Mouse (Mus musculus) embryonic facial prominence, embryonic 12.5 days (tissue): ENCODE data around the gene Crtc3. TPM values are rescaled to one million over a fixed set of nuclear protein-coding genes. Genes with fewer than 3 reads are reported as not detected.

Source experiments
- ATAC-seq: fragments of 200-750 bp; cut with Nextera tagmentation; 2 replicates; pipeline ENCODE4 v1.8.0; 2017; ENCODE audit not compliant: insufficient number of reproducible peaks, insufficient read depth, low FRiP score, low TSS enrichment
- H3K27ac ChIP-seq: fragments of 300-500 bp; sonication (generic); 2 replicates; pipeline ENCODE4 v1.5.1; 2016; ENCODE audit warnings: mild to moderate bottlenecking
- H3K27me3 ChIP-seq: fragments of 300-500 bp; sonication (generic); 2 replicates; pipeline ENCODE4 v1.6.1; 2016; ENCODE audit warnings: mild to moderate bottlenecking, moderate library complexity
- H3K36me3 ChIP-seq: fragments of 300-500 bp; sonication (generic); 2 replicates; pipeline ENCODE4 v1.6.1; 2016; ENCODE audit warnings: mild to moderate bottlenecking
- H3K4me1 ChIP-seq: fragments of 300-500 bp; sonication (generic); 2 replicates; pipeline ENCODE4 v1.6.1; 2016
- H3K4me2 ChIP-seq: fragments of 300-500 bp; sonication (generic); replicated peaks from 2 replicates; pipeline ENCODE4 v1.6.1; 2016; ENCODE audit warnings: mild to moderate bottlenecking, moderate library complexity
- H3K4me3 ChIP-seq: fragments of 300-500 bp; sonication (generic); 2 replicates; pipeline ENCODE4 v1.5.1; 2016; ENCODE audit warnings: mild to moderate bottlenecking
- H3K9ac ChIP-seq: fragments of 300-500 bp; sonication (generic); 2 replicates; pipeline ENCODE4 v1.6.1; 2016; ENCODE audit warnings: mild to moderate bottlenecking, moderate library complexity
- H3K9me3 ChIP-seq: fragments of 300-500 bp; sonication (generic); 2 replicates; pipeline ENCODE4 v1.6.1; 2016; ENCODE audit warnings: mild to moderate bottlenecking, moderate library complexity
- WGBS: fragments of 180-500 bp; shearing (Covaris S2); methylation state at CpG from one replicate; pipeline ENCODE4 v1.1.7; 2016; 5-methylcytosine and 5-hydroxymethylcytosine counted together
- polyA plus RNA-seq: library from polyadenylated mRNA; unstranded; fragments of >200 nt; fragmentation: Nextera tagmentation; extraction: Ambion mirVana; gene quantifications from 2 replicates; pipeline ENCODE4 v1.2.1, GENCODE M21; 2016

Crtc3 gene
- polyA plus RNA-seq, 1 experiment from 2014 or later: 25.0 TPM

- Histone ChIP-seq H3K4me1 (peaks cover 35% of the 10 kb centered on the region), H3K27ac (no peak overlapping the region), H3K36me3 (no peaks in the 10 kb centered on the region), H3K9ac (no peak overlapping the region), H3K4me3 (no peak overlapping the region), H3K9me3 (no peaks in the 10 kb centered on the region), H3K4me2 (no peak overlapping the region), H3K27me3 (no peaks in the 10 kb centered on the region)
- no peak for ATAC-seq
- 70% methylated on average over 9 of the region's 9 CpGs for WGBS
These were observed 51.5 kb downstream of the Crtc3 start for GRCm38 (mm10) chr7:80636953-80637800.

- Histone ChIP-seq H3K27ac (0 out of 2 replicates have a peak overlapping the region, but pooled peaks have one; percentile 36), H3K36me3 (no peaks in the 10 kb centered on the region), H3K9me3 (no peaks in the 10 kb centered on the region), H3K4me3 (no peak overlapping the region), H3K27me3 (no peaks in the 10 kb centered on the region), H3K4me2 (no peak overlapping the region), H3K4me1 (peaks cover 34% of the 10 kb centered on the region), H3K9ac (no peak overlapping the region)
- ATAC-seq: no peak
- WGBS: 55% methylated on average over 17 of the region's 17 CpGs
These were observed 52.3 kb downstream of the Crtc3 start for GRCm38 (mm10) chr7:80636288-80636952.

GRCm38 (mm10) chr7:80635866-80636265 lies 52.8 kb downstream of the Crtc3 start:
- Histone ChIP-seq H3K9me3 (no peaks in the 10 kb centered on the region), H3K4me3 (no peak overlapping the region), H3K9ac (no peak overlapping the region), H3K4me1 (peaks cover 33% of the 10 kb centered on the region), H3K27ac (no peak overlapping the region), H3K27me3 (no peaks in the 10 kb centered on the region), H3K4me2 (no peak overlapping the region), H3K36me3 (no peaks in the 10 kb centered on the region)
- no peak for ATAC-seq
- WGBS: 44% methylated on average over 5 of the region's 5 CpGs

- no peak for ATAC-seq
- 75% methylated on average over 9 of the region's 9 CpGs for WGBS
- no peak overlapping the region for H3K4me2 ChIP-seq
- no peaks in the 10 kb centered on the region for H3K27me3 ChIP-seq
- no peak overlapping the region for H3K4me3 ChIP-seq
- no peaks in the 10 kb centered on the region for H3K36me3 ChIP-seq
- peaks cover 30% of the 10 kb centered on the region for H3K4me1 ChIP-seq
- no peak overlapping the region for H3K27ac ChIP-seq
- H3K9me3 ChIP-seq: no peaks in the 10 kb centered on the region
- H3K9ac ChIP-seq: no peak overlapping the region
These were observed 53.9 kb downstream of the Crtc3 start for GRCm38 (mm10) chr7:80634741-80635140.

GRCm38 (mm10) chr7:80633635-80634034 lies 55.0 kb downstream of the Crtc3 start:
- H3K4me1 ChIP-seq: peaks cover 40% of the 10 kb centered on the region
- no peak for ATAC-seq
- no peaks in the 10 kb centered on the region for H3K9me3 ChIP-seq
- no peaks in the 10 kb centered on the region for H3K36me3 ChIP-seq
- H3K27ac ChIP-seq: no peak overlapping the region
- H3K4me2 ChIP-seq: no peak overlapping the region
- WGBS: 94% methylated on average over 2 of the region's 2 CpGs
- no peak overlapping the region for H3K9ac ChIP-seq
- H3K4me3 ChIP-seq: no peak overlapping the region
- no peaks in the 10 kb centered on the region for H3K27me3 ChIP-seq

GRCm38 (mm10) chr7:80631993-80632392 lies 56.7 kb downstream of the Crtc3 start:
- no peak overlapping the region for H3K9ac ChIP-seq
- H3K9me3 ChIP-seq: no peaks in the 10 kb centered on the region
- ATAC-seq: no peak
- peaks cover 4% of the 10 kb centered on the region; the same call in 1 of the 2 replicates for H3K36me3 ChIP-seq
- H3K4me3 ChIP-seq: no peak overlapping the region
- 56% methylated on average over 6 of the region's 6 CpGs for WGBS
- H3K4me2 ChIP-seq: no peak overlapping the region
- H3K4me1 ChIP-seq: peaks cover 35% of the 10 kb centered on the region
- H3K27ac ChIP-seq: no peak overlapping the region
- no peaks in the 10 kb centered on the region for H3K27me3 ChIP-seq

GRCm38 (mm10) chr7:80631405-80631804 lies 57.3 kb downstream of the Crtc3 start:
- no peak overlapping the region for H3K4me2 ChIP-seq
- H3K27me3 ChIP-seq: no peaks in the 10 kb centered on the region
- H3K36me3 ChIP-seq: peaks cover 4% of the 10 kb centered on the region; the same call in 1 of the 2 replicates
- no peak overlapping the region for H3K4me3 ChIP-seq
- ATAC-seq: no peak
- WGBS: 75% methylated on average over 3 of the region's 3 CpGs
- no peak overlapping the region for H3K27ac ChIP-seq
- H3K4me1 ChIP-seq: peaks cover 29% of the 10 kb centered on the region
- no peaks in the 10 kb centered on the region for H3K9me3 ChIP-seq
- no peak overlapping the region for H3K9ac ChIP-seq

- Histone ChIP-seq H3K4me2 (no peak overlapping the region), H3K4me1 (peaks cover 22% of the 10 kb centered on the region), H3K9me3 (no peaks in the 10 kb centered on the region), H3K27me3 (no peaks in the 10 kb centered on the region), H3K36me3 (peaks cover 4% of the 10 kb centered on the region; the same call in 1 of the 2 replicates), H3K4me3 (no peak overlapping the region), H3K9ac (no peak overlapping the region), H3K27ac (no peak overlapping the region)
- WGBS: 69% methylated on average over 12 of the region's 12 CpGs
- ATAC-seq: no peak
These were observed 59.3 kb downstream of the Crtc3 start for GRCm38 (mm10) chr7:80629369-80629768.

GRCm38 (mm10) chr7:80628708-80629183 lies 59.9 kb downstream of the Crtc3 start:
- ATAC-seq: no peak
- Histone ChIP-seq H3K4me2 (no peak overlapping the region; the same call in 1 of the 2 replicates), H3K4me1 (peaks cover 22% of the 10 kb centered on the region), H3K9me3 (no peaks in the 10 kb centered on the region), H3K27ac (no peak overlapping the region; the same call in 1 of the 2 replicates), H3K4me3 (no peak overlapping the region), H3K36me3 (peaks cover 4% of the 10 kb centered on the region; the same call in 1 of the 2 replicates), H3K27me3 (no peaks in the 10 kb centered on the region), H3K9ac (no peak overlapping the region; the same call in 1 of the 2 replicates)
- WGBS: 37% methylated on average over 8 of the region's 8 CpGs

- Histone ChIP-seq H3K4me3 (no peak overlapping the region), H3K4me2 (no peak overlapping the region), H3K4me1 (peaks cover 19% of the 10 kb centered on the region), H3K27ac (no peak overlapping the region), H3K36me3 (peaks cover 4% of the 10 kb centered on the region; the same call in 1 of the 2 replicates), H3K27me3 (no peaks in the 10 kb centered on the region), H3K9me3 (no peaks in the 10 kb centered on the region), H3K9ac (no peak overlapping the region)
- ATAC-seq: no peak
- 90% methylated on average over 5 of the region's 5 CpGs for whole genome bisulfite sequencing
These were observed 61.7 kb downstream of the Crtc3 start for GRCm38 (mm10) chr7:80626943-80627342.

GRCm38 (mm10) chr7:80625841-80626240 lies 62.8 kb downstream of the Crtc3 start:
- ATAC-seq: no peak
- WGBS: 75% methylated on average over 7 of the region's 7 CpGs

More at GRCm38 (mm10) chr7:80625841-80626240, 62.8 kb downstream of the Crtc3 start:
- Histone ChIP-seq H3K36me3 (peaks cover 8% of the 10 kb centered on the region), H3K4me1 (peaks cover 12% of the 10 kb centered on the region; the same call in 1 of the 2 replicates), H3K27ac (no peak overlapping the region), H3K4me2 (no peak overlapping the region), H3K9me3 (no peaks in the 10 kb centered on the region), H3K27me3 (no peaks in the 10 kb centered on the region), H3K4me3 (no peak overlapping the region), H3K9ac (no peak overlapping the region)
